Comparison of ENCODE assay signal across 18 mouse cellular contexts in genomic region chr13:26714056-26714455, GRCm38 (mm10). TPM values are rescaled to one million over a fixed set of nuclear protein-coding genes. Genes with fewer than 3 reads are reported as not detected.
DNase-seq lines count a peak whose midpoint lies in the region; ATAC-seq lines count a peak whose summit lies in the region.
"Had no signal": no experiment of that assay in that cellular context is flagged by ENCODE, and none has a peak within 500 bp of the region (broad histone marks: within the 10 kb centered on the region; RNA-seq: fewer than 3 reads in every experiment).

No protein-coding gene starts in this region.

- no peaks in the 10 kb centered on the region for H3K4me1 ChIP-seq in intestine, embryonic 16.5 days (ENCODE audit: control insufficient read depth, insufficient read depth, low read length)
- H3K4me1 ChIP-seq: forebrain, embryonic 12.5 days; heart, embryonic 10.5 days; liver, embryonic 12.5 days; neural tube, embryonic 15.5 days had no signal

- DNase-seq in cerebellum, postnatal 25 days: peak; percentile 5 to 7
- DNase-seq in cerebellum, adult 11-12 months: no peak
- peak; percentile 42 for DNase-seq in right cerebral cortex, adult 18-20 months
- no peak for DNase-seq in right cerebral cortex, postnatal 4 days
- peak; percentile 9 to 44 for DNase-seq in left cerebral cortex, adult 18-20 months (ENCODE audit: low spot score in 2 of 2)
- DNase-seq in ovary, adult 18-20 months (ENCODE audit: low spot score): no peak
- DNase-seq in retina, embryonic 14.5 days (ENCODE audit: low spot score): no peak
- DNase-seq: adrenal gland, adult 2 months; cerebellum, adult 11 months; lung, postnatal 36 days; spleen, adult 18-20 months had no signal

- no peak overlapping the region for H3K4me2 ChIP-seq in intestine, embryonic 16.5 days (ENCODE audit: low read depth, low read length)
- H3K4me2 ChIP-seq: forebrain, embryonic 12.5 days; liver, embryonic 12.5 days; neural tube, embryonic 15.5 days had no signal

- 75% methylated on average over 5 of the region's 5 CpGs for WGBS in intestine, embryonic 16.5 days

- H3K4me3 ChIP-seq in intestine, embryonic 16.5 days (ENCODE audit: low read length): no peak overlapping the region
- H3K4me3 ChIP-seq: forebrain, embryonic 12.5 days; heart, embryonic 10.5 days; liver, embryonic 12.5 days; neural tube, embryonic 15.5 days had no signal

- H3K36me3 ChIP-seq in intestine, embryonic 16.5 days (ENCODE audit: control insufficient read depth, insufficient read depth, low read length): no peaks in the 10 kb centered on the region
- H3K36me3 ChIP-seq: forebrain, embryonic 12.5 days; heart, embryonic 10.5 days; liver, embryonic 12.5 days; neural tube, embryonic 15.5 days had no signal

- H3K9ac ChIP-seq in intestine, embryonic 16.5 days (ENCODE audit: low read depth, low read length): no peak overlapping the region
- H3K9ac ChIP-seq: forebrain, embryonic 12.5 days; liver, embryonic 12.5 days; neural tube, embryonic 15.5 days had no signal

- H3K27ac ChIP-seq in intestine, embryonic 16.5 days (ENCODE audit: low read length): no peak overlapping the region
- H3K27ac ChIP-seq: forebrain, embryonic 12.5 days; heart, embryonic 10.5 days; kidney, postnatal 0 days; liver, embryonic 12.5 days; neural tube, embryonic 15.5 days had no signal

- no peak for ATAC-seq in intestine, embryonic 16.5 days
- ATAC-seq: liver, embryonic 12.5 days had no signal

- no peaks in the 10 kb centered on the region for H3K27me3 ChIP-seq in intestine, embryonic 16.5 days (replicated peaks; ENCODE audit: control insufficient read depth, insufficient read depth, low read length)
- H3K27me3 ChIP-seq: forebrain, embryonic 12.5 days; liver, embryonic 12.5 days; neural tube, embryonic 15.5 days had no signal

- no peaks in the 10 kb centered on the region for H3K9me3 ChIP-seq in intestine, embryonic 16.5 days (ENCODE audit: control insufficient read depth, low read length)
- H3K9me3 ChIP-seq: forebrain, embryonic 12.5 days; heart, embryonic 10.5 days; liver, embryonic 12.5 days; neural tube, embryonic 15.5 days had no signal

RNA-seq across cellular contexts. Expression of gene Hdgfl1, which starts 55.9 kb away (rescaled TPM):
- total RNA-seq in left cerebral cortex, adult 18-20 months (2021): not detected
- not detected in 2 replicates for polyA plus RNA-seq in intestine, embryonic 16.5 days (2015; fragmentation: Nextera tagmentation; extraction: Ambion mirVana)
- total RNA-seq: adrenal gland, adult 2 months; layer of hippocampus, postnatal 10 days had no signal
- polyA plus RNA-seq: adrenal gland, adult 2 months; forebrain, embryonic 12.5 days; heart, embryonic 10.5 days; kidney, postnatal 0 days; liver, embryonic 12.5 days; neural tube, embryonic 15.5 days had no signal

Comparison
In these comparisons a context has a peak if more than half of its experiments do, and no peak if none do; other contexts are left out.
1. DNase-seq: peak in cerebellum, postnatal 25 days (2 of 2), right cerebral cortex, adult 18-20 months (single experiment) and left cerebral cortex, adult 18-20 months (2 of 2); none in cerebellum, adult 11-12 months (single experiment), right cerebral cortex, postnatal 4 days (single experiment), ovary, adult 18-20 months (single experiment) and retina, embryonic 14.5 days (single experiment).